In genomic region chr10:11149742-11150125, GRCm38 (mm10) we compare ENCODE assay signal across 8 mouse cellular contexts. TPM values are rescaled to one million over a fixed set of nuclear protein-coding genes. Genes with fewer than 3 reads are reported as not detected.
DNase-seq lines count a peak whose midpoint lies in the region; ATAC-seq and TF ChIP-seq lines count a peak whose summit lies in the region.

No protein-coding gene starts in this region.

- TF ChIP-seq CTCF in testis, adult 2 months (IDR thresholded peaks at IDR 0.05; ENCODE audit: control insufficient read depth, insufficient read depth, insufficient replicate concordance, low read depth, low read length), result no peak

- H3K4me3 ChIP-seq in testis, adult 2 months (ENCODE audit: control insufficient read depth, low read depth, low read length), result peak overlapping the region; percentile 98
- peak overlapping the region; percentile 90 for H3K4me3 ChIP-seq in hindbrain, embryonic 15.5 days
- H3K4me3 ChIP-seq in midbrain, embryonic 15.5 days, result peak overlapping the region; percentile 69

- under 1% methylated on average over 20 of the region's 20 CpGs for WGBS in hindbrain, embryonic 15.5 days
- 0% methylated on average over 20 of the region's 20 CpGs for WGBS in midbrain, embryonic 15.5 days

- peaks cover 3% of the 10 kb centered on the region; the same call in 1 of the 2 replicates for H3K4me1 ChIP-seq in testis, adult 2 months (ENCODE audit: control insufficient read depth, insufficient read depth, low read length)
- peaks cover 36% of the 10 kb centered on the region for H3K4me1 ChIP-seq in hindbrain, embryonic 15.5 days (replicated peaks)
- H3K4me1 ChIP-seq in midbrain, embryonic 15.5 days, result peaks cover 39% of the 10 kb centered on the region

- no peaks in the 10 kb centered on the region for H3K36me3 ChIP-seq in testis, adult 2 months (ENCODE audit: control insufficient read depth, insufficient read depth, low read length)
- peaks cover 13% of the 10 kb centered on the region; the same call in 1 of the 2 replicates for H3K36me3 ChIP-seq in hindbrain, embryonic 15.5 days
- peaks cover 13% of the 10 kb centered on the region; the same call in 1 of the 2 replicates for H3K36me3 ChIP-seq in midbrain, embryonic 15.5 days (replicated peaks)

- H3K9me3 ChIP-seq in hindbrain, embryonic 15.5 days, result no peaks in the 10 kb centered on the region
- no peaks in the 10 kb centered on the region for H3K9me3 ChIP-seq in midbrain, embryonic 15.5 days

- no peaks in the 10 kb centered on the region for H3K27me3 ChIP-seq in testis, adult 2 months (ENCODE audit: control insufficient read depth, insufficient read depth, low read length)
- H3K27me3 ChIP-seq in hindbrain, embryonic 15.5 days, result no peaks in the 10 kb centered on the region
- H3K27me3 ChIP-seq in midbrain, embryonic 15.5 days (replicated peaks), result no peaks in the 10 kb centered on the region

- H3K9ac ChIP-seq in hindbrain, embryonic 15.5 days, result peak overlapping the region; percentile 85
- H3K9ac ChIP-seq in midbrain, embryonic 15.5 days, result peak overlapping the region; percentile 70

- peak overlapping the region; percentile 94 for H3K27ac ChIP-seq in testis, adult 2 months (ENCODE audit: control insufficient read depth, insufficient read depth, low read depth, low read length)
- H3K27ac ChIP-seq in hindbrain, embryonic 15.5 days (replicated peaks), result peak overlapping the region; percentile 76
- H3K27ac ChIP-seq in midbrain, embryonic 15.5 days, result peak overlapping the region; percentile 64

- ATAC-seq in hindbrain, embryonic 15.5 days (ENCODE audit: low FRiP score, low read depth), result no peak
- no peak for ATAC-seq in midbrain, embryonic 15.5 days (replicated peaks)

- no peak for TF ChIP-seq POLR2A in testis, adult 2 months (IDR thresholded peaks at IDR 0.05; ENCODE audit: control insufficient read depth, low read depth, low read length)

- peak overlapping the region; percentile 72 for H3K4me2 ChIP-seq in hindbrain, embryonic 15.5 days
- peak overlapping the region; percentile 57 for H3K4me2 ChIP-seq in midbrain, embryonic 15.5 days

- DNase-seq in cerebellum, adult 9-10 months, result peak; percentile 75
- DNase-seq in cerebellum, adult 8-10 months, result no peak
- no peak for DNase-seq in testis, postnatal 10 days (ENCODE audit: low spot score)
- DNase-seq in thymus, adult 18-20 months, result no peak
- DNase-seq in left cerebral cortex, adult 8-10 months (ENCODE audit: low spot score in 2 of 2), result no peak

RNA-seq across cellular contexts. Expression of gene Shprh, which starts 0.5 kb away (rescaled TPM):
- 2.1 and 2.3 TPM in 2 replicates for polyA plus RNA-seq in testis, adult 2 months (2012; rRNA removed)
- 18.4 and 19.5 TPM in 2 replicates for polyA plus RNA-seq in hindbrain, embryonic 15.5 days (2015; fragmentation: Nextera tagmentation; extraction: Ambion mirVana)
- 21.7 and 24.1 TPM in 2 replicates for polyA plus RNA-seq in midbrain, embryonic 15.5 days (2015; fragmentation: Nextera tagmentation; extraction: Ambion mirVana)
- total RNA-seq in left cerebral cortex, adult 8-10 months (2022), result 10 to 100 TPM; 33.4 to 42.3 (median 35.9) TPM
